Mouse (Mus musculus) neural tube, embryonic 13.5 days (tissue): Measurements from ENCODE around the gene Adprh. TPM values are rescaled to one million over a fixed set of nuclear protein-coding genes. Genes with fewer than 3 reads are reported as not detected.
"Not testable (repeated sequence)": the region's sequence is repeated elsewhere in the genome, so short reads cannot be mapped to it uniquely, and the experiment has no call there.

Source experiments
- ATAC-seq: fragments of 200-750 bp; cut with Nextera tagmentation; 2 replicates; pipeline ENCODE4 v1.8.0; 2017; ENCODE audit warnings: low read depth, mild to moderate bottlenecking, moderate TSS enrichment, moderate library complexity
- H3K27ac ChIP-seq: fragments of 300-500 bp; sonication (generic); replicated peaks from 2 replicates; pipeline ENCODE4 v1.5.1; 2015; ENCODE audit warnings: moderate library complexity, mild to moderate bottlenecking, inconsistent platforms
- H3K27me3 ChIP-seq: fragments of 300-500 bp; sonication (generic); 2 replicates; pipeline ENCODE4 v1.6.1; 2015; ENCODE audit warnings: mild to moderate bottlenecking, inconsistent platforms
- H3K36me3 ChIP-seq: fragments of 300-500 bp; sonication (generic); 2 replicates; pipeline ENCODE4 v1.6.1; 2015; ENCODE audit warnings: mild to moderate bottlenecking, inconsistent platforms
- H3K4me1 ChIP-seq: fragments of 300-500 bp; sonication (generic); replicated peaks from 2 replicates; pipeline ENCODE4 v1.6.1; 2015; ENCODE audit warnings: inconsistent platforms
- H3K4me2 ChIP-seq: fragments of 300-500 bp; sonication (generic); 2 replicates; pipeline ENCODE4 v1.6.1; 2015; ENCODE audit warnings: inconsistent platforms, mild to moderate bottlenecking, moderate library complexity
- H3K4me3 ChIP-seq: fragments of 300-500 bp; sonication (generic); 2 replicates; pipeline ENCODE4 v1.5.1; 2015; ENCODE audit warnings: mild to moderate bottlenecking, inconsistent platforms
- H3K9ac ChIP-seq: fragments of 300-500 bp; sonication (generic); 2 replicates; pipeline ENCODE4 v1.6.1; 2015; ENCODE audit warnings: moderate library complexity, mild to moderate bottlenecking, inconsistent platforms
- H3K9me3 ChIP-seq: fragments of 300-500 bp; sonication (generic); 2 replicates; pipeline ENCODE4 v1.6.1; 2016; ENCODE audit warnings: inconsistent platforms
- WGBS: fragments of 180-500 bp; shearing (Covaris S2); methylation state at CpG from one replicate; pipeline ENCODE4 v1.1.7; 2015; 5-methylcytosine and 5-hydroxymethylcytosine counted together
- polyA plus RNA-seq: library from polyadenylated mRNA; unstranded; fragments of >200 nt; fragmentation: Nextera tagmentation; extraction: Ambion mirVana; gene quantifications from 2 replicates; pipeline ENCODE4 v1.2.1, GENCODE M21; 2015

The Adprh gene
- polyA plus RNA-seq, 1 experiment from 2014 or later = 149 TPM

- 96% methylated on average over 12 of the region's 12 CpGs for WGBS
- no peaks in the 10 kb centered on the region for H3K9me3 ChIP-seq
- ATAC-seq = no peak
- peaks cover 27% of the 10 kb centered on the region for H3K4me1 ChIP-seq
- H3K4me2 ChIP-seq = no peak overlapping the region
- no peaks in the 10 kb centered on the region for H3K27me3 ChIP-seq
- no peak overlapping the region for H3K4me3 ChIP-seq
- H3K36me3 ChIP-seq = peaks cover 71% of the 10 kb centered on the region
- H3K9ac ChIP-seq = no peak overlapping the region
- H3K27ac ChIP-seq = no peak overlapping the region
Measured at GRCm38 (mm10) chr16:38448458-38448857, 4.0 kb downstream of the Adprh start.

GRCm38 (mm10) chr16:38447366-38447765 is 5.1 kb downstream of the Adprh start:
- Histone ChIP-seq H3K27me3 (no peaks in the 10 kb centered on the region), H3K9me3 (no peaks in the 10 kb centered on the region), H3K36me3 (peaks cover 80% of the 10 kb centered on the region), H3K4me2 (no peak overlapping the region), H3K4me1 (peaks cover 23% of the 10 kb centered on the region), H3K4me3 (no peak overlapping the region), H3K27ac (no peak overlapping the region), H3K9ac (no peak overlapping the region)
- ATAC-seq = no peak
- WGBS = 92% methylated on average over 21 of the region's 21 CpGs

GRCm38 (mm10) chr16:38446141-38446540 is 6.4 kb downstream of the Adprh start:
- Histone ChIP-seq H3K36me3 (peaks cover 80% of the 10 kb centered on the region), H3K4me1 (peaks cover 13% of the 10 kb centered on the region)
- not testable (repeated sequence) for H3K27me3 ChIP-seq, H3K4me2 ChIP-seq, H3K27ac ChIP-seq, H3K9ac ChIP-seq, ATAC-seq, H3K4me3 ChIP-seq, H3K9me3 ChIP-seq
- WGBS = 100% methylated on average over 2 of the region's 2 CpGs

- H3K4me3 ChIP-seq = no peak overlapping the region
- WGBS = 96% methylated on average over 20 of the region's 20 CpGs
Measured at GRCm38 (mm10) chr16:38445576-38445975, 6.9 kb downstream of the Adprh start.

GRCm38 (mm10) chr16:38445046-38445445 is 7.5 kb downstream of the Adprh start:
- Histone ChIP-seq H3K9me3 (no peaks in the 10 kb centered on the region), H3K4me2 (no peak overlapping the region), H3K36me3 (peaks cover 75% of the 10 kb centered on the region), H3K9ac (no peak overlapping the region), H3K4me3 (no peak overlapping the region), H3K27me3 (no peaks in the 10 kb centered on the region), H3K4me1 (0 out of 2 replicates have a peak, but pooled peaks cover 2% of the 10 kb centered on the region), H3K27ac (no peak overlapping the region)
- WGBS = 92% methylated on average over 1 of the region's 1 CpGs
- no peak for ATAC-seq

More at GRCm38 (mm10) chr16:38445576-38445975, 6.9 kb downstream of the Adprh start:
- no peak overlapping the region for H3K27ac ChIP-seq
- no peak overlapping the region for H3K4me2 ChIP-seq
- no peaks in the 10 kb centered on the region for H3K27me3 ChIP-seq
- H3K9ac ChIP-seq = no peak overlapping the region
- peaks cover 8% of the 10 kb centered on the region; the same call in 1 of the 2 replicates for H3K4me1 ChIP-seq
- H3K36me3 ChIP-seq = peaks cover 80% of the 10 kb centered on the region
- ATAC-seq = no peak
- no peaks in the 10 kb centered on the region for H3K9me3 ChIP-seq

GRCm38 (mm10) chr16:38443721-38444464 is 8.6 kb downstream of the Adprh start:
- H3K9ac ChIP-seq = no peak overlapping the region
- H3K36me3 ChIP-seq = peaks cover 64% of the 10 kb centered on the region
- H3K4me3 ChIP-seq = no peak overlapping the region
- no peaks in the 10 kb centered on the region for H3K9me3 ChIP-seq
- H3K27me3 ChIP-seq = no peaks in the 10 kb centered on the region
- 97% methylated on average over 7 of the region's 7 CpGs for WGBS
- no peak overlapping the region for H3K27ac ChIP-seq
- no peak overlapping the region for H3K4me2 ChIP-seq
- no peaks in the 10 kb centered on the region for H3K4me1 ChIP-seq
- no peak for ATAC-seq

GRCm38 (mm10) chr16:38442216-38442615 is 10.3 kb downstream of the Adprh start:
- ATAC-seq = no peak
- H3K4me3 ChIP-seq = no peak overlapping the region
- H3K27ac ChIP-seq = no peak overlapping the region
- no peaks in the 10 kb centered on the region for H3K4me1 ChIP-seq
- no peak overlapping the region for H3K9ac ChIP-seq
- no peaks in the 10 kb centered on the region for H3K9me3 ChIP-seq
- no peaks in the 10 kb centered on the region for H3K27me3 ChIP-seq
- no peak overlapping the region for H3K4me2 ChIP-seq
- 87% methylated on average over 8 of the region's 8 CpGs for WGBS
- H3K36me3 ChIP-seq = peaks cover 47% of the 10 kb centered on the region

GRCm38 (mm10) chr16:38441611-38442010 is 10.9 kb downstream of the Adprh start:
- Histone ChIP-seq H3K4me1 (no peaks in the 10 kb centered on the region), H3K27ac (no peak overlapping the region), H3K4me2 (no peak overlapping the region), H3K27me3 (no peaks in the 10 kb centered on the region), H3K4me3 (no peak overlapping the region), H3K9ac (no peak overlapping the region), H3K36me3 (peaks cover 41% of the 10 kb centered on the region), H3K9me3 (no peaks in the 10 kb centered on the region)
- 86% methylated on average over 5 of the region's 5 CpGs for WGBS
- no peak for ATAC-seq

- Histone ChIP-seq H3K4me1 (no peaks in the 10 kb centered on the region), H3K27me3 (no peaks in the 10 kb centered on the region), H3K36me3 (peaks cover 29% of the 10 kb centered on the region), H3K27ac (no peak overlapping the region), H3K9ac (no peak overlapping the region), H3K4me2 (no peak overlapping the region), H3K4me3 (no peak overlapping the region), H3K9me3 (no peaks in the 10 kb centered on the region)
- no peak for ATAC-seq
- WGBS = 86% methylated on average over 6 of the region's 6 CpGs
Measured at GRCm38 (mm10) chr16:38440403-38440802, 12.1 kb downstream of the Adprh start.

GRCm38 (mm10) chr16:38439190-38439589 is 13.3 kb downstream of the Adprh start:
- WGBS = 86% methylated on average over 1 of the region's 1 CpGs
- H3K4me3 ChIP-seq = no peak overlapping the region
- H3K9me3 ChIP-seq = no peaks in the 10 kb centered on the region
- no peaks in the 10 kb centered on the region for H3K4me1 ChIP-seq
- H3K27ac ChIP-seq = no peak overlapping the region
- H3K27me3 ChIP-seq = no peaks in the 10 kb centered on the region
- no peak overlapping the region for H3K9ac ChIP-seq
- no peak for ATAC-seq
- H3K4me2 ChIP-seq = no peak overlapping the region
- H3K36me3 ChIP-seq = peaks cover 17% of the 10 kb centered on the region

GRCm38 (mm10) chr16:38434295-38434795 is 18.2 kb downstream of the Adprh start:
- Histone ChIP-seq H3K9me3 (no peaks in the 10 kb centered on the region), H3K4me3 (no peak overlapping the region), H3K4me1 (no peaks in the 10 kb centered on the region), H3K9ac (no peak overlapping the region), H3K4me2 (no peak overlapping the region), H3K36me3 (no peaks in the 10 kb centered on the region), H3K27me3 (no peaks in the 10 kb centered on the region), H3K27ac (no peak overlapping the region)
- WGBS = 77% methylated on average over 4 of the region's 4 CpGs
- ATAC-seq = no peak

- Histone ChIP-seq H3K36me3 (no peaks in the 10 kb centered on the region), H3K27me3 (no peaks in the 10 kb centered on the region), H3K4me3 (no peak overlapping the region), H3K27ac (no peak overlapping the region), H3K9me3 (no peaks in the 10 kb centered on the region), H3K4me2 (no peak overlapping the region), H3K4me1 (no peaks in the 10 kb centered on the region), H3K9ac (no peak overlapping the region)
- 91% methylated on average over 8 of the region's 8 CpGs for WGBS
- no peak for ATAC-seq
Measured at GRCm38 (mm10) chr16:38433514-38433913, 19.0 kb downstream of the Adprh start.
